Mouse (Mus musculus): Measurements from ENCODE around the gene Paqr5. TPM values are rescaled to one million over a fixed set of nuclear protein-coding genes. Genes with fewer than 3 reads are reported as not detected.

Paqr5 gene
- polyA plus RNA-seq, 1 experiment from 2014 or later, result 0.27 TPM

- Histone ChIP-seq H3K9me3 (ENCODE audit: control insufficient read depth, low read length) (no peaks in the 10 kb centered on the region), H3K4me2 (ENCODE audit: low read depth) (no peak overlapping the region), H3K9ac (ENCODE audit: low read length) (no peak overlapping the region), H3K27ac (ENCODE audit: low read depth, low read length) (no peak overlapping the region), H3K4me1 (ENCODE audit: control insufficient read depth, insufficient read depth, low read length) (no peaks in the 10 kb centered on the region), H3K4me3 (ENCODE audit: low read depth, low read length) (no peak overlapping the region), H3K27me3 (ENCODE audit: control insufficient read depth, insufficient read depth, low read length) (no peaks in the 10 kb centered on the region), H3K36me3 (ENCODE audit: control insufficient read depth, insufficient read depth, low read length) (no peaks in the 10 kb centered on the region)
- no peak for ATAC-seq (ENCODE audit: insufficient read depth, low FRiP score, low TSS enrichment)
- no peak for DNase-seq (ENCODE audit: low spot score)
- 86% methylated on average over 14 of the region's 14 CpGs for WGBS
These were observed 8.2 kb downstream of the Paqr5 start for GRCm38 (mm10) chr9:62018229-62019093.

DNA sequence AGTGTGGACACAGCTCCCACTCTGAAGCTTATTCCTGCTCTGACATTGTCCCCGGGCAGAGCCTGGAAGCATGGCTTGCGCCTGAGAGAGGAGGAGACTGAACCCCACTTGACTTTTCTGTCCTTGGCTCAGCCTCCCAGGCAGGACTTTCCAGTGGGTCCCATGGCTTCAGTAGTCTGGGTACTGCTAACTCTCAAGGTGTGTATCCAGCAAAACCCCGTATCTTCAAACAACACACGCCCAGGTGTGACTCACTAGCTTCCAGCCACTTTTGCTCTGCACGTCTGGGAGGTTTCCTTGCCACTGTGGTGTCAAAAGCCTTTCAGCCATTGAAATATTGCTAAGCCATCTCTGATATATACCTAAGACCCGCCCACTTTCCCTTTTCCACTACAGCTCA lies 9.3 kb downstream of the Paqr5 start:
- 86% methylated on average over 6 of the region's 6 CpGs for WGBS
- no peak overlapping the region for H3K4me3 ChIP-seq (ENCODE audit: low read depth, low read length)

GRCm38 (mm10) chr9:62015504-62015903 lies 11.2 kb downstream of the Paqr5 start:
- H3K4me3 ChIP-seq (ENCODE audit: low read depth, low read length), result no peak overlapping the region

More for the DNA sequence above, 9.3 kb downstream of the Paqr5 start:
- Histone ChIP-seq H3K27me3 (ENCODE audit: control insufficient read depth, insufficient read depth, low read length) (no peaks in the 10 kb centered on the region), H3K9ac (ENCODE audit: low read length) (no peak overlapping the region), H3K27ac (ENCODE audit: low read depth, low read length) (no peak overlapping the region), H3K4me1 (ENCODE audit: control insufficient read depth, insufficient read depth, low read length) (no peaks in the 10 kb centered on the region), H3K9me3 (ENCODE audit: control insufficient read depth, low read length) (no peaks in the 10 kb centered on the region), H3K36me3 (ENCODE audit: control insufficient read depth, insufficient read depth, low read length) (no peaks in the 10 kb centered on the region), H3K4me2 (ENCODE audit: low read depth) (no peak overlapping the region)
- ATAC-seq (ENCODE audit: insufficient read depth, low FRiP score, low TSS enrichment), result no peak
- no peak for DNase-seq (ENCODE audit: low spot score)

GRCm38 (mm10) chr9:62013316-62014097 lies 13.1 kb downstream of the Paqr5 start:
- WGBS, result 71% methylated on average over 12 of the region's 12 CpGs
- DNase-seq (ENCODE audit: low spot score), result no peak

More at GRCm38 (mm10) chr9:62015504-62015903, 11.2 kb downstream of the Paqr5 start:
- WGBS, result 58% methylated on average over 3 of the region's 3 CpGs
- H3K4me2 ChIP-seq (ENCODE audit: low read depth), result no peak overlapping the region
- no peak overlapping the region for H3K9ac ChIP-seq (ENCODE audit: low read length)
- H3K27ac ChIP-seq (ENCODE audit: low read depth, low read length), result no peak overlapping the region
- no peaks in the 10 kb centered on the region for H3K36me3 ChIP-seq (ENCODE audit: control insufficient read depth, insufficient read depth, low read length)
- H3K4me1 ChIP-seq (ENCODE audit: control insufficient read depth, insufficient read depth, low read length), result no peaks in the 10 kb centered on the region
- H3K27me3 ChIP-seq (ENCODE audit: control insufficient read depth, insufficient read depth, low read length), result no peaks in the 10 kb centered on the region
- no peaks in the 10 kb centered on the region for H3K9me3 ChIP-seq (ENCODE audit: control insufficient read depth, low read length)
- no peak for DNase-seq (ENCODE audit: low spot score)
- no peak for ATAC-seq (ENCODE audit: insufficient read depth, low FRiP score, low TSS enrichment)

GRCm38 (mm10) chr9:62008360-62008759 lies 18.3 kb downstream of the Paqr5 start:
- 66% methylated on average over 5 of the region's 5 CpGs for WGBS
- no peak overlapping the region for H3K4me3 ChIP-seq (ENCODE audit: low read depth, low read length)
- no peak overlapping the region for H3K9ac ChIP-seq (ENCODE audit: low read length)
- no peaks in the 10 kb centered on the region for H3K27me3 ChIP-seq (ENCODE audit: control insufficient read depth, insufficient read depth, low read length)
- no peak overlapping the region for H3K4me2 ChIP-seq (ENCODE audit: low read depth)
- no peaks in the 10 kb centered on the region for H3K9me3 ChIP-seq (ENCODE audit: control insufficient read depth, low read length)
- no peaks in the 10 kb centered on the region for H3K4me1 ChIP-seq (ENCODE audit: control insufficient read depth, insufficient read depth, low read length)
- DNase-seq (ENCODE audit: low spot score) (no peak), ATAC-seq (ENCODE audit: insufficient read depth, low FRiP score, low TSS enrichment) (no peak)
- H3K36me3 ChIP-seq (ENCODE audit: control insufficient read depth, insufficient read depth, low read length), result no peaks in the 10 kb centered on the region
- H3K27ac ChIP-seq (ENCODE audit: low read depth, low read length), result no peak overlapping the region

More at GRCm38 (mm10) chr9:62013316-62014097, 13.1 kb downstream of the Paqr5 start:
- Histone ChIP-seq H3K27me3 (ENCODE audit: control insufficient read depth, insufficient read depth, low read length) (no peaks in the 10 kb centered on the region), H3K9me3 (ENCODE audit: control insufficient read depth, low read length) (no peaks in the 10 kb centered on the region), H3K27ac (ENCODE audit: low read depth, low read length) (no peak overlapping the region), H3K4me2 (ENCODE audit: low read depth) (no peak overlapping the region), H3K4me1 (ENCODE audit: control insufficient read depth, insufficient read depth, low read length) (no peaks in the 10 kb centered on the region), H3K9ac (ENCODE audit: low read length) (no peak overlapping the region), H3K36me3 (ENCODE audit: control insufficient read depth, insufficient read depth, low read length) (no peaks in the 10 kb centered on the region), H3K4me3 (ENCODE audit: low read depth, low read length) (no peak overlapping the region)
- ATAC-seq (ENCODE audit: insufficient read depth, low FRiP score, low TSS enrichment), result no peak

GRCm38 (mm10) chr9:62007028-62007427 lies 19.6 kb downstream of the Paqr5 start:
- Histone ChIP-seq H3K4me1 (ENCODE audit: control insufficient read depth, insufficient read depth, low read length) (no peaks in the 10 kb centered on the region), H3K36me3 (ENCODE audit: control insufficient read depth, insufficient read depth, low read length) (no peaks in the 10 kb centered on the region), H3K9ac (ENCODE audit: low read length) (no peak overlapping the region), H3K27ac (ENCODE audit: low read depth, low read length) (no peak overlapping the region), H3K27me3 (ENCODE audit: control insufficient read depth, insufficient read depth, low read length) (no peaks in the 10 kb centered on the region), H3K4me3 (ENCODE audit: low read depth, low read length) (no peak overlapping the region), H3K9me3 (ENCODE audit: control insufficient read depth, low read length) (no peaks in the 10 kb centered on the region), H3K4me2 (ENCODE audit: low read depth) (no peak overlapping the region)
- ATAC-seq (ENCODE audit: insufficient read depth, low FRiP score, low TSS enrichment), result no peak
- WGBS, result 71% methylated on average over 4 of the region's 4 CpGs
- no peak for DNase-seq (ENCODE audit: low spot score)

- no peaks in the 10 kb centered on the region for H3K36me3 ChIP-seq (ENCODE audit: control insufficient read depth, insufficient read depth, low read length)
These were observed 23.0 kb downstream of the Paqr5 start for GRCm38 (mm10) chr9:62003611-62004010.

DNA sequence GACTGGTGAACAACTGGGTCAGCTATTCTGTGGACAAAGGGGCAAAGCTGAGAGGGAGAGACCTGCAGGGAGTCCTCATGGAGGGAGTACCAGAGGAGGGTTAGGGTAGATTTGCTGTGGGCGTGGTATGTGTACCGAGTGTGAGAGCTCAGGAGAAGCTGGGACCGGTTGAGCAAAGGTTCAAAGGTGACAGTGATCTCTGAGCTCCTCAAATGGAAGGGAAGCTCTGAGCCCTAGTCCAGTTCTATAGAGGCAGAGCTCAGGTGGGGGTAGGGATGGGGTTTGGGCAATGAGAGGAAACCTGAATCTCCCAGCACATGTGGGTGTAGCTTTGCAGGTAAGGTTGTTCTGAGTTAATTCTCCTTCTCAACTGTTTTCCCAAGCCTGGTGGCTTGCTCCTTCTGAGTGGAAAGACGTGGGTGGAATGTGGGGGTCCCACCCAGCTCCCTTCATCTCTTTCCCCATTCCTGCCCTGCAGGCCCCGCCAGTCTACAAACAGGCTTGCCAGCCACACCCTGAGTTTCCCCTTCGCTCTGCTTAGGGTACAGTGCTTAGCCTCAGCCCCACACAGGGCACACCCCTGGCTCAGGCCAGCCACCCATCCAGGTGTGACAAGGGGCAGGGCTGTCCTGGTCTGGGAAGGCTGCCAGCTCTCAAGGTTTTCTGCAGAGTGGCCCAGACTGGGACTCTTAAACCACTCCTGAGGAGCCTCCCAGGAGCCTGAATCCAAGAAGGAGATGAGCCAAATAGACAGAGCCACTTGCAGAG lies 26.8 kb downstream of the Paqr5 start:
- no peaks in the 10 kb centered on the region; the same call in 1 of the 2 replicates for H3K36me3 ChIP-seq (ENCODE audit: control insufficient read depth, insufficient read depth, low read length)
- WGBS, result 84% methylated on average over 6 of the region's 6 CpGs
- no peaks in the 10 kb centered on the region for H3K4me1 ChIP-seq (ENCODE audit: control insufficient read depth, insufficient read depth, low read length)
- H3K4me2 ChIP-seq (ENCODE audit: low read depth), result no peak overlapping the region
- H3K27me3 ChIP-seq (ENCODE audit: control insufficient read depth, insufficient read depth, low read length), result no peaks in the 10 kb centered on the region
- no peak for ATAC-seq (ENCODE audit: insufficient read depth, low FRiP score, low TSS enrichment)
- DNase-seq (ENCODE audit: low spot score), result no peak
- H3K9me3 ChIP-seq (ENCODE audit: control insufficient read depth, low read length), result no peaks in the 10 kb centered on the region
- H3K4me3 ChIP-seq (ENCODE audit: low read depth, low read length), result no peak overlapping the region
- no peak overlapping the region for H3K27ac ChIP-seq (ENCODE audit: low read depth, low read length)
- no peak overlapping the region for H3K9ac ChIP-seq (ENCODE audit: low read length)

More at GRCm38 (mm10) chr9:62003611-62004010, 23.0 kb downstream of the Paqr5 start:
- Histone ChIP-seq H3K4me2 (ENCODE audit: low read depth) (no peak overlapping the region), H3K27ac (ENCODE audit: low read depth, low read length) (no peak overlapping the region), H3K4me1 (ENCODE audit: control insufficient read depth, insufficient read depth, low read length) (no peaks in the 10 kb centered on the region), H3K4me3 (ENCODE audit: low read depth, low read length) (no peak overlapping the region), H3K9ac (ENCODE audit: low read length) (no peak overlapping the region), H3K9me3 (ENCODE audit: control insufficient read depth, low read length) (no peaks in the 10 kb centered on the region), H3K27me3 (ENCODE audit: control insufficient read depth, insufficient read depth, low read length) (no peaks in the 10 kb centered on the region)
- 40% methylated on average over 2 of the region's 2 CpGs for WGBS
- ATAC-seq (ENCODE audit: insufficient read depth, low FRiP score, low TSS enrichment) (no peak), DNase-seq (ENCODE audit: low spot score) (peak; percentile 40)

Measured in neural tube, embryonic 11.5 days (tissue).